Mouse (Mus musculus) urinary bladder, adult 18-20 months (tissue): ENCODE data around the gene Atf2.
A peak's percentile ranks its signal among the peaks of the same experiment; 100 is the strongest.
"Not testable (repeated sequence)": the region's sequence is repeated elsewhere in the genome, so short reads cannot be mapped to it uniquely, and the experiment has no call there.

ENCODE experiments used
- DNase-seq, 2 experiments: peaks; one replicate each; pipeline ENCODE4 v3.0.0; 2022; ENCODE audit warnings: low spot score in 2 of 2, mixed read lengths in 2 of 2

Gene Atf2

DNA sequence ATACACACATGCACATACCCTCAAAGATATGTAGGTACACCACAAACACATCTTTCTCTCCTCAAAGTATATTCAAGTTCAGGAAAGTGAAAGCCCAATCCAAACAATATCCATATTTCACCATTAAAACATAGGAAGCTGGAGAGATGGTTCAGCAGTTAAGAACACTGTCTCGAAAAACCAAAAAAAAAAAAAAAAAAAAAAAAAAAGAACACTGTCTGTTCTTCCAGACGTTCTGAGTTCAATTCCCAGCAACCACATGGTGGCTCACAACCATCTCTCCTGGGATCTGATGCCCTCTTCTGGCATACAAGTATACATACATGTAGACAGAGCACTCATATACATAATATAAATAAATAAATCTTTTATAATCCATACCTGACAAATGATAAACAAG lies 6.4 kb downstream of the Atf2 start:
- DNase-seq: no peak

DNA sequence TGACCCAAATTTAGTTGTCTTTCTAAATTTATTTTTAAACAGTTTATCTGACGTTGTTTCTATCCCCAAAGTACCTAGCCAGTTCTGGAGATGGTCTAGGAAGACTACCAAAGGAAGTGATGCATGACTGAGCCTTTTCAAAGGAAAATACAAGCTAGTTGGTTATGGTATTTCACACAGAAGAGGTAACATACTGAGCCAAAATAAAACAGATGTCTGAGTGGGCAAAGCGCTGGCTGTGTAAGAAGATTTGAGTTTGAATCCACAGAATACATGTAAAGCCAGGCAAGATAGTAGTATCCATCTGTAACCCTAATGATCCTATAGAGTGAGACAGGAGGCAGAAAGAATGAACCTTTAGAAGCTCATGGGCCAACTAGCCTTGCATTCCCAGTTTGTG lies 14.5 kb downstream of the Atf2 start:
- no peak for DNase-seq

DNA sequence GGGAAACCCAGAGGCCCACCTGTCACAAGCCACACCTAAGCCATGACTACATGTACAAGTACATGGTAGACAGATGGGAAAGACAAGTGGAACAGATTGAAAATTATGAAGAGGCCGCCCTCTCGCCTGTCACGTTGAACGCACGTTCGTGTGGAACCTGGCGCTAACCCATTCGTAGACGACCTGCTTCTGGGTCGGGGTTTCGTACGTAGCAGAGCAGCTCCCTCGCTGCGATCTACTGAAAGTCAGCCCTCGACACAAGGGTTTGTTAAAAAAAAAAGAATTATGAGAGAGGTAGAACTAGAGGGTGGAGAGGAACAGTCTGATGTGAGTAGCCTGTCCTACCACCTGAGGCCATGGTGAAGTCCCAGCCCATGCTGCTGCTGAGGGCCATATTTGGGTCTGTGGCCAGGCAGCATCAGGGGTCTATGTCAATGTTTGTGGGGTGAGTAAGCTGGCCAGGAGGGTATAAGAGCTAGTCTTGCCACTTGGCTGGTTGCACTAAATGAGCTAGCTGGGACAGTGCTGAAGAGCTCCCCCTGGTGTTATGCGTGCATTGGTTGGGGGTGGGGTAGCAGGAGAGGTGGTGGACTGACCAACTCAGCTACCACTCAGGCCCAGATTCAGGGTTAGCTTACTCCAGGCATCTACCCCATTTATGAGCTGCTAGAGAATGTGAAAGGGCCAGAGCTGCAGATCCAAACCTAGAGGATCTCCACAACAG lies 24.5 kb downstream of the Atf2 start:
- DNase-seq: peak; percentile 10 to 47

DNA sequence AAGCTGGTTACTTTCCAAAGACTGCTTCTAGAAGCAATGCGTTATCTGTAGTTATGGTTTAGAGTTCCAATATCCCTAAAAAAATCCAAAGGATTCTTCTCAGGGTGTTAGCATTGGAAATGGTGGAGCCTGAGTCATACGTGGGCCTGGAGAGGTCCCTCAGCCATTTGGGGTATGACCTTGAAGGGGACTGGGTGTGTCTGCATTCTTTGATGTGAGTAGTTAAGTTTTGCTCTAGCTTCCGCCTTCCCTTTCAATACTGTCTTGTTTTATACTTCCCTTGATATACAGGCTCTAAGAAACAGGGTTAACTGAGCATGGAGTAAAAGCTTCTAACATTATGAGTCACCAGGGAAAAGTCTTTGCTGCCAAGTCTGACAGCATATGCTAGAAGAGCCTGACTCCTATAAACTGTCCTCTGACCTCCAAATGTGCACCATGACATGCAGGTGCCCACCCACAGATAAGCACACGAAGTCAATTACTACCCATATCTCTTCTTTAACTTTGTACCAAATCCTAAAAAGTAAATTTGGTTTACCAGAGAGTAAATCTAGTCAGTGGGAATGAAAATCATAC lies 32.3 kb downstream of the Atf2 start:
- DNase-seq: no peak

DNA sequence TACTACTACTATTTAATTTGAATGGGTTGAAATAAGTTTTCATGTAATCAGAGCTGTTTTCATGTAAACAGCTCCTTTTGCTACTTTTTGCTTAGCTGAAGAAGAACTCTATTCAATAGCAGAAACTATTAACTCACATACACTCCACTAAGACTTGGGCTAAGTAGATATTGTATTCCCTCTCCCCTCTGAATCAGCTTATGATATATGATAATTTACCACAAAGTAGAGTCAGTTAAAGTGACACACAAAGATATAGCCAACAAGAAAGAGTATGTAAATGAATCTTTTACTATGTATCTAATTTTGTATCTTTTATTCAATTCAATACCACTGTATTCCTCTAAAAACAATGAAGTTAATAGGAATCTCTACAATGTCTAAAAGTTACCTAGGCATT lies 35.1 kb downstream of the Atf2 start:
- DNase-seq: no peak

DNA sequence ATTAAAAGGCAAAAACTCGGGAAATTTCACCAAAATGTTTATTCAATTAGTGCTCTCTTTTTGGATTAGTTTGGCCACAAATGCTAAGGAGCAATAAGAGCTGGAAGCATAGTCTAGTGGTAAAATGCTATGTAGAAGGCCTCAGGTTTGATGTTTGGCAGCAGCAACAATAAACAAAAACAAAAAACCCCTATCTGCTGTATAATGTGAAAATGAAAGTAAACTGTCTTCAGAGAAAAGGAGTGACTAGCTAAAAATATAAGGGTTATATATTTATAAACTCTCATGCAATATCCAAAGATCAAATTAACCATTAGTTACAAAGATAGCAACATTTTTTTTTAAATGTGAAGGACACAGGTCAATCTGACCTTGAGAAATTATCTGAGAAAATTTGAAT lies 36.2 kb downstream of the Atf2 start:
- DNase-seq: no peak

DNA sequence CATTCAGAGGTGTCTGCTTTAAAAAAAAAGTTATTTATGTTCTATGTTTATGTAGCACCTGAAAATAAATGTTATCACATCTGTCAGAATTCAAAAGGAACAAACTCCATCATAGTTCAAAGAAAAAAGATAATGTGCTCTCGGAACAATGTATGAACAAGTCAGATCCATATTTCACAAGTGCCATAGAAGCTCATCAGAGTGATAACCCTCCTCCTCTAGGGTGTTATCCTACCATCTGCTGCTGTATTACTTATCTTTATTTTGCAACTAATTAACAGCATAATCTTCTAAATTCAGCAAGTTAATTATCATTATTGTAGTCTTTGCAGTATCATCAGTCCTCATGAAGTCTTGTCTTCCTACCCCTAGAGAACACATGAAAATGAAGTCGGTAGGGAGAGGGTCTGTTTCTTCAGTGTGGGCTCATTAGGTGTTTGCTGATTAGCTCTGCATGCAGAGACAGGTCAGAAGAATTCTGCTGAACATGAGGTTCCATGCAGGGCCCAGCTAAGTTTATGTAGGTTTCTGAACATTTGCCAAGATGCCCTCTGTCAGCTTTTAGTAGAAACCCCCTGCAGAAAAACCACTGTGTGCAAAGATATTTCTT lies 57.9 kb downstream of the Atf2 start:
- DNase-seq: no peak

DNA sequence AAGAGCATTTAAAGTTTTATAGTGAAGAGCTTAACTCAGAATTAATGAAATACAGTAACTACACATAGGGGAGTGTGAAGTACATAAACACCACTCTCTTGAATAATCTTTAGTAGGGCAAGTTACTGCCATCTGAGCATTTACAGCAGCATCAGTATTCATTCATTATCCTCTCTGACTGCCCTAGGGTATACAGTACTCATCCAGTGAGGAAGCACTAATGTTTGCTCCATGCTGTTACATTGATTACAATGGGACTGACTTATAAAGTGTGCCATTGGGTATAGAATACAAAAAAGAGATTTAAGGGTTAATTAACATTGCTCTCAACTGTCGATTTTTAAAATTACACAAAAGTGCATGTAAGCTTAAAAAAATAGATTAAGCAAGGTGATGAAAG lies 59.2 kb downstream of the Atf2 start:
- no peak for DNase-seq

DNA sequence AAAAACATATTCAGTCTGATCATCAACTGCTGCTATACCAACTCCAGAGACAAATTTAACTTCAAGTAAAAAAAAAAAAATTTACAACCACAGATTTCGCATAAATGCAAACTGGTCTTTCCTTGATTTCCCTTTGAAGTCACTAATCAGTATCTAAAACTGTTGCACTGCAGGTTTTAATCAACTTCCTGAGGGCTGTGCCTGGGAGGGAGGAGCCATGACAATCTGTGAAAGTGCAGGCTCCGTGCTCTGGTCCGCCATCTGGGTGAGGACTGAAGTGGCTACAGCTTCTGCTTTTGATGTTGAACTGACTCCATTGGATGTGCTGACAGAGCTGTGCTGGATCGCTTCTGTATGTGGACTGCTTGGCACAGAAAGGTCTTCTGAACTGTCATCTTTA lies 73.7 kb downstream of the Atf2 start:
- no peak for DNase-seq

DNA sequence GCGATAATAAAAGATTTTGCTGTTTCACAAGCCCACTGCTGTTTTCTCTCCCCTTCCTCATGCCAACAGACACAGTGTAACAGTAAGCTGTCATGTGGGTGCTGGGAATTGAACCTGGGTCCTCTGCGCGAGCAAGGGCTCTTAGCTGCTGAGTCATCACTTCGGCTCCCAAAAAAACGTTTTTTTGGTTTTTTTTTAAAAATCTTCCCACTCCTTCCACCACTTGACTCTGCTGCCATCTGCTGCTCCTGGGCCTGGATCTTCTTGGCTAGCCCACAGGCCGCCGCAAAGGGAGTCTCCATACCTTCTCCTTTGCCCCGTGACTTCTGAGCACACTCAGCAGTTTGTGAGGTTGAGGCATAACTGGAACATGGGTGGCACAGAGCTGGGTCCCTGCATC lies 84.8 kb downstream of the Atf2 start:
- no peak for DNase-seq

DNA sequence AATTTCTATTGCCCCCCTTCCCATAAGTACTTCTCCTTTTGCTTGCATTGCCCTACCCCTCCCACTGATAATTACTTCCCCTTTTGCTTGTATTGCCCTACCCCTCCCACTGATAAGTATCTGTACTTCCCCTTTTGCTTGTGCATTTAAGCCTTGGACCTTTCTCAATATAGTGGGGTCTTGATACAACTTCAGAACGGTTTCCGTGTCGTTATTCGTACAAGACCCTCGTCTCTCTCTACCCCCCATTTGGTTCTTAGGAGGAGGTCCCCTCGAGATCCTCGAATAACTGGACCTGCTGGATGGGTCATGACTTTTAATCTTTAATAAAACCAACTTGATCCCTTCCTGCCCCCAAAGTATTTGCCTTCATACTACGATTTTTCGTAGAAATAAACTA lies 92.3 kb downstream of the Atf2 start:
- not testable (repeated sequence) for DNase-seq

DNA sequence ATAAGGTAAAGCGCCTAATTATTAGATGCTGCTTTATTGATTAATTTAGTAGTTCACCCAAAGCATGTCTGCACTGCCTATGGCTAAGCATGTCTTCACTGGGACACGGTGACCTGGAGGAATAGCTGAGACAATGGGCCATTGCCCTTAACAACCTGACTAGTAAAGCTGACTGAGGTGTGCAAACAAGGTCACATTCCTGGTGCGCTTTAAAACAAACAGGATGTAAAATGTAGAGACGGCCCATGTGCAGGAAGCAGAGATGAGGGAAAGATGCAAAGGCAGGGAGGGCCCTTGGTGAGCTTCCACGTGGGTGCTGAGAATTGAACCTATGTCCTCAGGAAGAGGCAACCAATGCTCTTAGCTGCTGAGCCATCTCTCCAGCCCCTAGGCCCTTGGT lies 93.7 kb downstream of the Atf2 start:
- DNase-seq: no peak

DNA sequence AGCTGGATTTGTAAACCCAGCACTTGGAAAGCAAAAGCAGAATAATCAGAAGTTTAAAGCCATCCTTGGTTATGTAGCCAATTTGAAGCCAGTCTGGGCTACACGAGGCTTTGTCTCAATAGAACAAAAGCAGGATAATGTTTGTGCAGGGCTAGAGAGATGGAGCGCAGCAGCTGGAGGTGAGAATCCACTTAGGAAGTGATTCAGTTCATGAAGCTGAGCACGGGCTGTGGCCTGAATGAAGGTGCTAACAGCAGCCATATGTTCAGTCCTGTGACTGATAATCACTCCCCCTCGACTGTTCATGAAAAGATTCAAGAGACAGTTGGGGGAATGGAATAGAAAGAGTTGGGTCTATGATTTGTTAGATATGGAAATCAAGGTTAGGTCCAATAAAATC lies 94.3 kb downstream of the Atf2 start:
- no peak for DNase-seq

DNA sequence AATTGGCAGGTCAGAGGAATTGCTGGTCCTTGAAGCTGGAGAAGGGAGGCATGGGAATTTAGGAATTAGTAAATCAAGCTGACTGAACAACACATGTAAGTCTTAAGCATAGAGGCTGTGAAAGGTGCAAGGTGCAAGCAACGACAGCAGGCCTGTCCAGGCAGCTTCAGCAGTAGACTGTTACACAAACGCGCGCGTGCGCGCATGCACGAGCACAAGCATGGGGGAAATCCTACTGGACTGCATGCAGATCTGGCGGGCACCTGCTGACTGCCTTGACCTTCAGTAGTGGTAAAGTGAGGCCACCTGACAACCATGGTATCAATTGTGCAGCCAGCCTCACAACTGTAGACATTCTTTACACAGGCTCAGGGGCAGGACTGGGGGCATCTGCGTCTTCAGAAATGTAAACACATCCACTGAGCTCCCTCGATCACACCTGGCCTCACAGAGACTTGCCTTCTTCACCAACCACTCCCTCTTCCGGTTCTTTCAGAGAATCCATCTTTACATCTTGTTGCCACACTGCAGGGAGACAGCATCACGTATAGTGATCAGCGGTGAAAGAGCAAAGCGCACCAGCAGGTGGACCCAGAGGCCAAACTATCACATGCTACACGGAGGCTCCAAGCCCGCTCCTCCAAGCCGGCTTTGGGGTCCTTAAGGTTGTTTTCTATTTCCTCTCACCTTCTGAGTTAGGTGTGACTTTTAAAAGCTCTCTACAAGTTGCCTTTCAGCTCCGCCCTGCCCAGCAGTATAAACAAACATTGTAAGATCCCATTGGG lies 100.4 kb downstream of the Atf2 start:
- no peak for DNase-seq

DNA sequence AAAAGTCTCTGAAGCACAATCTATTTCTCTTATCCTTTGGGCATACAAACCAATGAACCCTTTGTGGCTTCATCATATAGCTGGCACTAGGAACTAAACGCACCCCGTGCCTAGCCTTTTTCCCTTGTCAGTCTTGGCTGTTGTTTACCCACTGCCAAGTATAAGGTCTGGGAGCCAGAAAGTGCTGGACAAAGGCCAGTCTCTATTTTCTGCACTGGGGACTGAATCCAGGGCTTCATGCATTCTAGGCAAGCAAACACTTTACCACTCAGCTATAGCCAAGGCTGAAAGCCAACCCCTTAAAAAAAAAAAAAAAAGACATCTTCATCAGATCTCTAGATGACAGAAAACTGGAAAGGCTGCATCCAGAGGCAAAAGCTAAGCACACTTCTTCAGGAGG lies 102.1 kb downstream of the Atf2 start:
- DNase-seq: no peak

DNA sequence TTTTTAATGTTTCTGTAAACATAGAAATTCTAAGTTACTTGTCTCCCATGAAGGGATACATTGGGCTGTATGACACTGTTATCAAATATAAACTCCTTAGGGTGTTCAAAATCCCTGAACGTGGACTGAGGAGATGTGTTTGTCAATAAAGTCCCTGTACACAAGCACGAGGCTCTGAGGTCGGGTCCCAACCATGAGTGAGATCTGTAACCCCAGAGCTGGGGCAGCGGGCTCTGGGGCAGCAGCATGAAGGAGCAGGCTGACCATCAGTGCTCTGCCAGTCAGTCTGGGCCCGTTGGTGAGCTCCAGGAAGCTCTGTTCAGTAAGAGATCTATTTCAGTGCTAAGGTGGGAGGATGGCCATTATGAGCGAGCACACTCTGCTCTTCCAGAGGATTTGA lies 104.0 kb downstream of the Atf2 start:
- no peak for DNase-seq

DNA sequence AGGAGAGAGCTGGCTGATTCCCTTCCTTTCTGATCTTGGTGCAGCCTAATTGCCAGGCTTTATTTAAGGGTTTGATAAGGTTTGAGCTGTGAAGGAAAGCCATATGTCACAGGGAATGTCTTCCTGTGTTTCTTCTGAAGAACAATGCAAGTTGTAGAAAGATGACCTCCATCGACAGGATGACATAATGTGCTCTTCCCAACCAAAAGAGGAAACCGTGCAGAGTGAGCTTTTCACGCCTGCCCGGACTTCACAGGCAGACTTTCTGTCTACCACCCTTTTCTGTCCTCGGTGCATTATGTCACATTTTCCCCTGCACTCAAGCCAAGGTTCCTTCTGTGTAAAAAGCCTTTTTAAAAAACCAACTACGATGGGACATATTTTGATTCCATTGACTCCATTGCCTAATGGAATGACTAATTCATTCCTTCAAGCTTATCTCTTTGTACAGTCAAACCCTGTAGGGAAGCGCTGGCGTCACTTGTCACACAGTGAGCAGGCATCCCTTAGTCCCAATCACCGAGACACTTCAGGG lies 110.0 kb downstream of the Atf2 start:
- DNase-seq: no peak

DNA sequence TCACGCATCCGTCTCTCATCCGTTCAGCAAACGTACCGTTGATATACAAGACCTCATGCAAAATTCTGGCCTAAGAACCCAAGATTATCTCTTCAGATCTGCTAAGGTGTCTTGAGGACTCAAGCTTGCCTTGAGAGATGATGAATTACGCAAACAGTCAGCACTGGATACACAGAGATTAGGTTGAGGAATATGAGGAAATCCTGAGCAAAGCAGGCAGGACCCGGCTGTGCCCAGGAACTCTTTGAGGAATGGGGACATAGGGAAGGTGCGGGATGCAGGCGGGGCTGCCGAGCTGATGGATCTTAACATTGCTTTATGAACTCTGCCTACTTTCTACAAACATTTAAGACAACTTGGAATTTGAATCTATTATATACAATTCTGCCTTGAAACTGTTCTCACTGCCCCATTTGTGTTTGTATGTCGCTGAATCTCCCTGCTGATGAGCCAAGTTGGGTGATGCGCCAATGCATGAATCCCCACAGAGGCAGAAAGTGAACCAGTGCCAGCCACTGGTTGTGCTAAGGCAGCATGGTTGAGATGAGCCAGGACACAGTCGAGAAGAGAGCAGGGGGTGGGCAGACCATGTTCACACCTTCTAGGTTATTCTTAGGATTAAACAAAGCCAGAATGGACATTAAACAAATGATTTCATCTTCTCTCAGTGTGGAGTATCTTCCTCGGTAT lies 112.0 kb downstream of the Atf2 start:
- DNase-seq: no peak

DNA sequence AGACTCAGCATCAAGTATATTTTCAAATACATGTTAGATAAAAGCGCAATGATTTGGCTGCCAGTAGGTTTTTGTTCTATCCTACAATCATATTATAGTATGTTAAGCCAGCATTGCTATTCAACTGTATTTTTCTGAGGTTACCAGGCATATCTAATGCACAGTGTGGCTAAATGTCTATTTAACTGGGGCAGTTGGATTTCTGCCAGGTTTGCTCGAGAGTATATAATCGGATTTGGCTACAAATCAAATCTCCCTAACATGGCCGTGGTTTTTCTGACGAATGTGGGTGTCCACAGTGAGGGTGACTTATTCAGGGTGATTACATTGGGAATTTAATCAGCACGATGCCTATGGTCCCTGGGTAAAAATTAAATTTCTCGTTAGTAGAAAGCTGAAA lies 112.6 kb downstream of the Atf2 start:
- no peak for DNase-seq

DNA sequence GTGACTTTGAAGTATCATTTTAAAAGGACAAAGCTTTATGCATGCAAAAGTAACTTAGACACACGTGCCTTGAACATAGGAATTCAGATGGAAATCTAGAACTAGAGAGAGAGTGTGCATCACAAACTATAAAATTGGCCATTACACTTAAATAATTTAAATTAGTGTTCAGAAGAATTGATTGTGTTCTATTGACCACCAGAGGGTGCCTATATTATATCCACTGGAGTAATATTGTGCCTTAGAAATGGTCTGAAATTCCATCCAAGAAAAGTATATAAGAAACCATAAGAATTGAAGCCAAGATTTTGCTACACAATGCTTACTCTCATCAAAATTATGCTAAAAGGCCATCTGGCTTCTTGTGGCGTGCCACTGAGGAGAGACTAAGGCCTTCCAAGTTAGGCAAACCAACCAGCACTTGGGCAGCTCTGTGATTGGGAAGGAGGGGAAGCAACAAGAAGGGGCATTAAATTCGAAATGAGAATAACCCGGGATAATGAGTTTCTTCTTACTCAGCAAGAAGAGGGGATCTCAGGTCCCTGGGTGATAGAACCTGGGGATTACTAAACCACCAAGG lies 113.3 kb downstream of the Atf2 start:
- DNase-seq: no peak

DNA sequence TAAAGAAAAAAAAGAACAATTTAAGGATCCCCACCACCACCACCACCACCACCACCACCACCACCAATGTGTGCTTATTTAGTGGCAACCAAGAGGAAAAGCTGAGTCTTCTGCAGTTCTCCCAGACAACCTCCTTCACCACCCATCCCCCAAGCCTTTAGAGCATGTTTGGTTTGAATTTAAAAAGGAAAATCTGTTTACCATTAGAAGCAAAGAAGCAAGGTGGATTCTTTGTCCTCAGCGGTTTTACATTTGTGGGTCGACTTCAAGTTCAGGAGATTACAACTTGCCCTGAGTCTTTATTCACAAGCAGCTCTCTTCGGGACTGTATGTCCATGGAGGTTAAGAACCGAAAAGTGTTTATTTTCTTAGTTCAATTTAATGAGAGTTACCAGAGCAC lies 115.5 kb downstream of the Atf2 start:
- no peak for DNase-seq
